Mouse (Mus musculus) lung, adult 2 months (tissue): ENCODE results near the gene Jaml.

Experiments
- CTCF ChIP-seq: fragments of 200-500 bp; IDR thresholded peaks from 2 replicates; pipeline ENCODE4 v1.5.1; 2011; ENCODE audit warnings: mild to moderate bottlenecking, low read length, control low read depth; ENCODE audit not compliant: insufficient read depth
- POLR2A ChIP-seq: fragments of 200-500 bp; IDR thresholded peaks from 2 replicates; pipeline ENCODE4 v1.6.1; 2011; ENCODE audit warnings: low read depth, mild to moderate bottlenecking, control low read depth, low read length, borderline replicate concordance; ENCODE audit errors: extremely low read depth

DNA sequence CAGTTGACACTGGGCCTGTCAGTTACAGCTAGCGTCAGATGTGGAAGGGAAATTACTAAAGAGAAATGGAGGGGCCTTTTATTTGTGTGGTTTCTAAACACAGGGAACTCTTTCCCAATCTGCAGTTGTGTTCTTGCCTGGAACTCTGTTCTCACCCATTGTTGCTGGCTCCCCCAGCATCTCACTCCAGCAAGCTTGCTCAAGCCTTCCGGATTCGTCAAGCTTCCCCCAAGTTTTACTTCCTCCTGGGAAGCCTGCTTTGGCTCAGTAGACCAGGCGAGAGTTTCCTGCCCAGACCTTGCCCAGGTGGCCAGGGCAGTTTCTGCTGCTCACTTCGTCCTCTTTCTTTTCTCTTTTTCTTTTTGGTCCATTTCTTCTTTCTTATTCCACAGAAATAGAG, 5.6 kb downstream of the Jaml start:
- TF ChIP-seq POLR2A: no peak
- TF ChIP-seq CTCF: no peak
